Comparison of ENCODE assay signal across 33 mouse cellular contexts in genomic region chr1:94008826-94009225, GRCm38 (mm10). TPM values are rescaled to one million over a fixed set of nuclear protein-coding genes. Genes with fewer than 3 reads are reported as not detected.
DNase-seq lines count a peak whose midpoint lies in the region; ATAC-seq lines count a peak whose summit lies in the region.
"Not testable (repeated sequence)": the region's sequence is repeated elsewhere in the genome, so short reads cannot be mapped to it uniquely, and the experiment has no call there.
"Had no signal": no experiment of that assay in that cellular context is flagged by ENCODE, and none has a peak within 500 bp of the region (broad histone marks: within the 10 kb centered on the region; RNA-seq: fewer than 3 reads in every experiment).

No protein-coding gene starts in this region.

- H3K4me2 ChIP-seq in embryonic facial prominence, embryonic 11.5 days (ENCODE audit: low read depth, low read length): not testable (repeated sequence)

- H3K4me1 ChIP-seq in embryonic facial prominence, embryonic 11.5 days (ENCODE audit: control insufficient read depth, insufficient read depth, low read length): not testable (repeated sequence)

- not testable (repeated sequence) for H3K36me3 ChIP-seq in embryonic facial prominence, embryonic 11.5 days (replicated peaks; ENCODE audit: control insufficient read depth, insufficient read depth, low read depth, low read length)

- peak; percentile 2 for DNase-seq in embryonic facial prominence, embryonic 11.5 days (ENCODE audit: low spot score)
- DNase-seq in frontal cortex, postnatal 10 days (ENCODE audit: low spot score in 2 of 2): peak; percentile 40 to 70
- DNase-seq in layer of hippocampus, adult 11-12 months (ENCODE audit: low spot score): peak; percentile 86
- DNase-seq in layer of hippocampus, adult 9-11 months: peak; percentile 93
- DNase-seq in left cerebral cortex, adult 18-20 months (ENCODE audit: low spot score in 2 of 2): peak; percentile 66 to 81
- peak; percentile 80 to 96 for DNase-seq in left cerebral cortex, postnatal 25 days (ENCODE audit: low spot score in 2 of 2)
- peak; percentile 89 for DNase-seq in right cerebral cortex, adult 18-20 months
- peak; percentile 81 to 88 for DNase-seq in right cerebral cortex, postnatal 36 days (ENCODE audit: low spot score in 2 of 2)

- H3K9me3 ChIP-seq in embryonic facial prominence, embryonic 11.5 days (replicated peaks; ENCODE audit: control insufficient read depth, low read length): not testable (repeated sequence)

- ATAC-seq in embryonic facial prominence, embryonic 11.5 days (replicated peaks; ENCODE audit: insufficient number of reproducible peaks, low FRiP score, low TSS enrichment, low read depth): not testable (repeated sequence)

- not testable (repeated sequence) for H3K4me3 ChIP-seq in embryonic facial prominence, embryonic 11.5 days (ENCODE audit: low read depth, low read length)

- intact Hi-C loops in left cerebral cortex, postnatal 25 days (cut with DNase I): not testable (repeated sequence)

- not testable (repeated sequence) for H3K27ac ChIP-seq in embryonic facial prominence, embryonic 11.5 days (replicated peaks; ENCODE audit: low read depth, low read length)

- WGBS in embryonic facial prominence, embryonic 11.5 days: 78% methylated on average over 15 of the region's 19 CpGs

- H3K27me3 ChIP-seq in embryonic facial prominence, embryonic 11.5 days (ENCODE audit: control insufficient read depth, insufficient read depth, low read length): not testable (repeated sequence)

- H3K9ac ChIP-seq in embryonic facial prominence, embryonic 11.5 days (replicated peaks; ENCODE audit: low read length): not testable (repeated sequence)

RNA-seq across cellular contexts. Expression of gene Neu4, which starts 11.4 kb away (rescaled TPM):
- not detected in 2 replicates for polyA plus RNA-seq in embryonic facial prominence, embryonic 11.5 days (2014; fragmentation: Nextera tagmentation; extraction: Ambion mirVana)
- 1 to 10 TPM; 4.4 to 4.8 TPM for total RNA-seq in left cerebral cortex, adult 18-20 months (2021)
- 10 to 100 TPM in 1 of 2 experiments, 1 to 10 TPM in 1; 7.6 to 11.1 TPM for total RNA-seq in left cerebral cortex, postnatal 25 days (2021)
- total RNA-seq: adrenal gland, adult 8-10 months; adrenal gland, postnatal 4 days; gastrocnemius, adult 2 months; gastrocnemius, postnatal 36 days; heart, adult 18-20 months; heart, postnatal 36 days; megakaryocyte progenitor cell, adult 5-6 weeks had no signal
- polyA plus RNA-seq: embryonic facial prominence, embryonic 10.5 days; forebrain, embryonic 10.5 days; forebrain, embryonic 15.5 days; G1E; heart, embryonic 11.5 days; heart, embryonic 16.5 days; hindbrain, embryonic 12.5 days; intestine, embryonic 16.5 days; kidney, postnatal 0 days; limb, embryonic 10.5 days; liver, embryonic 11.5 days; liver, embryonic 16.5 days; lung, embryonic 15.5 days; midbrain, embryonic 10.5 days; midbrain, embryonic 15.5 days; stomach, embryonic 15.5 days; urinary bladder, adult 2 months had no signal

RNA-seq across cellular contexts. Expression of gene Gal3st2c, which starts 18.5 kb away (rescaled TPM):
- polyA plus RNA-seq in embryonic facial prominence, embryonic 11.5 days (2014; fragmentation: Nextera tagmentation; extraction: Ambion mirVana): not detected in 2 replicates
- under 1 TPM; 0.02 to 0.07 TPM for total RNA-seq in left cerebral cortex, adult 18-20 months (2021)
- not detected for total RNA-seq in left cerebral cortex, postnatal 25 days (2021)
- total RNA-seq: megakaryocyte progenitor cell, adult 5-6 weeks had no signal
- polyA plus RNA-seq: embryonic facial prominence, embryonic 10.5 days; forebrain, embryonic 10.5 days; forebrain, embryonic 15.5 days; G1E; heart, embryonic 11.5 days; hindbrain, embryonic 12.5 days; intestine, embryonic 16.5 days; kidney, postnatal 0 days; limb, embryonic 10.5 days; liver, embryonic 11.5 days; liver, embryonic 16.5 days; lung, embryonic 15.5 days; midbrain, embryonic 10.5 days; midbrain, embryonic 15.5 days; neural tube, embryonic 15.5 days; stomach, embryonic 15.5 days; urinary bladder, adult 2 months had no signal

RNA-seq across cellular contexts. Expression of gene Pdcd1, which starts 43.5 kb away (rescaled TPM):
- polyA plus RNA-seq in embryonic facial prominence, embryonic 11.5 days (2014; fragmentation: Nextera tagmentation; extraction: Ambion mirVana): not detected in 2 replicates
- total RNA-seq in left cerebral cortex, adult 18-20 months (2021): under 1 TPM in 1 of 2 experiments, not detected in 1; 0.16 TPM
- total RNA-seq in left cerebral cortex, postnatal 25 days (2021): under 1 TPM in 1 of 2 experiments, not detected in 1; 0.18 TPM
- total RNA-seq: adrenal gland, postnatal 4 days; gastrocnemius, adult 2 months; gastrocnemius, postnatal 36 days; heart, postnatal 36 days; megakaryocyte progenitor cell, adult 5-6 weeks had no signal
- polyA plus RNA-seq: embryonic facial prominence, embryonic 10.5 days; forebrain, embryonic 15.5 days; kidney, postnatal 0 days; limb, embryonic 10.5 days; liver, embryonic 11.5 days; liver, embryonic 16.5 days; midbrain, embryonic 15.5 days; neural tube, embryonic 15.5 days had no signal

Comparison
In these comparisons a context has a peak if more than half of its experiments do, and no peak if none do; other contexts are left out.
1. DNase-seq: peak in every context shown above with its lines; median percentile 93 in layer of hippocampus, adult 9-11 months; 89 in right cerebral cortex, adult 18-20 months; 88 in left cerebral cortex, postnatal 25 days; 86 in layer of hippocampus, adult 11-12 months; 84 in right cerebral cortex, postnatal 36 days; 74 in left cerebral cortex, adult 18-20 months; 55 in frontal cortex, postnatal 10 days; 2 in embryonic facial prominence, embryonic 11.5 days.